Mouse (Mus musculus): ENCODE results near the gene Lims1. TPM values are rescaled to one million over a fixed set of nuclear protein-coding genes. Genes with fewer than 3 reads are reported as not detected.

Lims1 gene
- polyA plus RNA-seq, 1 experiment: 0.20 TPM

- H3K4me1 ChIP-seq (ENCODE audit: control insufficient read depth): peaks cover 3% of the 10 kb centered on the region; the same call in 1 of the 2 replicates
- peaks cover 98% of the 10 kb centered on the region for H3K36me3 ChIP-seq (ENCODE audit: control insufficient read depth)
- TF ChIP-seq GATA1 (IDR thresholded peaks at IDR 0.05; ENCODE audit: low read length): no peak
- TF ChIP-seq TAL1 (IDR thresholded peaks at IDR 0.05; ENCODE audit: low read length): no peak
- H3K27me3 ChIP-seq (ENCODE audit: control insufficient read depth): no peaks in the 10 kb centered on the region
- H3K4me3 ChIP-seq (replicated peaks): no peak overlapping the region
- no peaks in the 10 kb centered on the region for H3K9me3 ChIP-seq (ENCODE audit: control insufficient read depth, low read length)
Observed at GRCm38 (mm10) chr10:58418290-58418971, 95.2 kb downstream of the Lims1 start.

GRCm38 (mm10) chr10:58427930-58428329 is 104.7 kb downstream of the Lims1 start:
- Histone ChIP-seq H3K27me3 (ENCODE audit: control insufficient read depth) (no peaks in the 10 kb centered on the region), H3K4me1 (ENCODE audit: control insufficient read depth) (no peaks in the 10 kb centered on the region), H3K36me3 (ENCODE audit: control insufficient read depth) (peaks cover 42% of the 10 kb centered on the region), H3K9me3 (ENCODE audit: control insufficient read depth, low read length) (no peaks in the 10 kb centered on the region), H3K4me3 (replicated peaks) (no peak overlapping the region)
- TF ChIP-seq GATA1 (IDR thresholded peaks at IDR 0.05; ENCODE audit: low read length) (no peak), TAL1 (IDR thresholded peaks at IDR 0.05; ENCODE audit: low read length) (no peak)

- TF ChIP-seq TAL1 (IDR thresholded peaks at IDR 0.05; ENCODE audit: low read length) (no peak), GATA1 (IDR thresholded peaks at IDR 0.05; ENCODE audit: low read length) (no peak)
- Histone ChIP-seq H3K4me3 (replicated peaks) (peak overlapping the region; percentile 99), H3K4me1 (ENCODE audit: control insufficient read depth) (peaks cover 24% of the 10 kb centered on the region), H3K27me3 (ENCODE audit: control insufficient read depth) (no peaks in the 10 kb centered on the region), H3K9me3 (ENCODE audit: control insufficient read depth, low read length) (no peaks in the 10 kb centered on the region), H3K36me3 (ENCODE audit: control insufficient read depth) (peaks cover 16% of the 10 kb centered on the region)
Observed at GRCm38 (mm10) chr10:58445850-58446249, 122.6 kb downstream of the Lims1 start.

GRCm38 (mm10) chr10:58446384-58447279 is 123.4 kb downstream of the Lims1 start, which contains the start of gene Ranbp2:
Ranbp2 (plus strand) TSS chr10:58446920.
- H3K9me3 ChIP-seq (ENCODE audit: control insufficient read depth, low read length): no peaks in the 10 kb centered on the region
- H3K4me3 ChIP-seq (replicated peaks): peak within 1 kb of the TSS; percentile 99
- H3K36me3 ChIP-seq (ENCODE audit: control insufficient read depth): peaks cover 20% of the 10 kb centered on the region
- peaks cover 32% of the 10 kb centered on the region for H3K4me1 ChIP-seq (ENCODE audit: control insufficient read depth)
- TF ChIP-seq TAL1 (IDR thresholded peaks at IDR 0.05; ENCODE audit: low read length) (no peak), GATA1 (IDR thresholded peaks at IDR 0.05; ENCODE audit: low read length) (no peak)
- no peaks in the 10 kb centered on the region for H3K27me3 ChIP-seq (ENCODE audit: control insufficient read depth)

GRCm38 (mm10) chr10:58447280-58447781 is 124.1 kb downstream of the Lims1 start:
- peaks cover 22% of the 10 kb centered on the region for H3K36me3 ChIP-seq (ENCODE audit: control insufficient read depth)
- TF ChIP-seq GATA1 (IDR thresholded peaks at IDR 0.05; ENCODE audit: low read length) (no peak), TAL1 (IDR thresholded peaks at IDR 0.05; ENCODE audit: low read length) (no peak)
- peaks cover 38% of the 10 kb centered on the region for H3K4me1 ChIP-seq (ENCODE audit: control insufficient read depth)
- H3K9me3 ChIP-seq (ENCODE audit: control insufficient read depth, low read length): no peaks in the 10 kb centered on the region
- no peaks in the 10 kb centered on the region for H3K27me3 ChIP-seq (ENCODE audit: control insufficient read depth)
- peak overlapping the region; percentile 99 for H3K4me3 ChIP-seq (replicated peaks)

- no peak for TF ChIP-seq GATA1 (IDR thresholded peaks at IDR 0.05; ENCODE audit: low read length)
- TF ChIP-seq TAL1 (IDR thresholded peaks at IDR 0.05; ENCODE audit: low read length): no peak
- no peaks in the 10 kb centered on the region for H3K9me3 ChIP-seq (ENCODE audit: control insufficient read depth, low read length)
- H3K36me3 ChIP-seq (ENCODE audit: control insufficient read depth): peaks cover 65% of the 10 kb centered on the region
- H3K27me3 ChIP-seq (ENCODE audit: control insufficient read depth): no peaks in the 10 kb centered on the region
- peak overlapping the region; percentile 43 for H3K4me3 ChIP-seq (replicated peaks)
- H3K4me1 ChIP-seq (ENCODE audit: control insufficient read depth): peaks cover 41% of the 10 kb centered on the region
Observed at GRCm38 (mm10) chr10:58451575-58451974, 128.3 kb downstream of the Lims1 start.

- Histone ChIP-seq H3K4me1 (ENCODE audit: control insufficient read depth) (peaks cover 41% of the 10 kb centered on the region), H3K9me3 (ENCODE audit: control insufficient read depth, low read length) (no peaks in the 10 kb centered on the region), H3K36me3 (ENCODE audit: control insufficient read depth) (peaks cover 71% of the 10 kb centered on the region), H3K27me3 (ENCODE audit: control insufficient read depth) (no peaks in the 10 kb centered on the region), H3K4me3 (replicated peaks) (peak overlapping the region; percentile 25)
- TF ChIP-seq GATA1 (IDR thresholded peaks at IDR 0.05; ENCODE audit: low read length): peak; percentile 79
- peak; percentile 45; the same call in 2 of the 3 replicates for TF ChIP-seq TAL1 (IDR thresholded peaks at IDR 0.05; ENCODE audit: low read length)
Observed at GRCm38 (mm10) chr10:58452185-58452584, 128.9 kb downstream of the Lims1 start.

- TF ChIP-seq GATA1 (IDR thresholded peaks at IDR 0.05; ENCODE audit: low read length): no peak
- no peak for TF ChIP-seq TAL1 (IDR thresholded peaks at IDR 0.05; ENCODE audit: low read length)
- no peaks in the 10 kb centered on the region for H3K9me3 ChIP-seq (ENCODE audit: control insufficient read depth, low read length)
- H3K4me1 ChIP-seq (ENCODE audit: control insufficient read depth): peaks cover 7% of the 10 kb centered on the region
- peaks cover 98% of the 10 kb centered on the region for H3K36me3 ChIP-seq (ENCODE audit: control insufficient read depth)
- H3K27me3 ChIP-seq (ENCODE audit: control insufficient read depth): no peaks in the 10 kb centered on the region
- no peak overlapping the region for H3K4me3 ChIP-seq (replicated peaks)
Observed at GRCm38 (mm10) chr10:58459896-58460295, 136.6 kb downstream of the Lims1 start.

Other genes with a start within 250 kb of the Lims1 start
- gene AW822073, start 98.5 kb upstream of the Lims1 start, polyA plus RNA-seq (2012): 0.06 TPM in 1 of 2 replicates, not detected in the other
- not detected in 2 replicates for gene Duxf3, start 90.8 kb upstream of the Lims1 start, polyA plus RNA-seq (2012)
- gene Gm4981, start 86.8 kb upstream of the Lims1 start, polyA plus RNA-seq (2012): not detected in 2 replicates
- gene Gcc2, start 68.0 kb upstream of the Lims1 start, polyA plus RNA-seq (2012): 0.08 and 0.17 TPM in 2 replicates
- 0.23 and 0.29 TPM in 2 replicates for gene Ranbp2, start 123.5 kb downstream of the Lims1 start, polyA plus RNA-seq (2012)
- 0.07 and 0.20 TPM in 2 replicates for gene Ccdc138, start 174.5 kb downstream of the Lims1 start, polyA plus RNA-seq (2012)